Mouse (Mus musculus) lung, embryonic 16.5 days (tissue): Measurements from ENCODE around the gene Syt15. TPM values are rescaled to one million over a fixed set of nuclear protein-coding genes. Genes with fewer than 3 reads are reported as not detected.

Experiments
- ATAC-seq: fragments of 200-750 bp; cut with Nextera tagmentation; 2 replicates; pipeline ENCODE4 v1.8.0; 2017; ENCODE audit warnings: low read depth, mild to moderate bottlenecking, moderate library complexity
- H3K27ac ChIP-seq: fragments of 300-500 bp; sonication (generic); 2 replicates; pipeline ENCODE4 v1.5.1; 2014; ENCODE audit warnings: mild to moderate bottlenecking, control low read depth, low read length
- H3K27me3 ChIP-seq: fragments of 300-500 bp; sonication (generic); 2 replicates; pipeline ENCODE4 v1.6.1; 2014; ENCODE audit warnings: low read depth, low read length, mixed read lengths; ENCODE audit not compliant: control insufficient read depth, insufficient read depth
- H3K36me3 ChIP-seq: fragments of 300-500 bp; sonication (generic); 2 replicates; pipeline ENCODE4 v1.6.1; 2014; ENCODE audit warnings: low read length; ENCODE audit not compliant: control insufficient read depth, insufficient read depth
- H3K4me1 ChIP-seq: fragments of 300-500 bp; sonication (generic); replicated peaks from 2 replicates; pipeline ENCODE4 v1.6.1; 2014; ENCODE audit warnings: low read length, mixed read lengths; ENCODE audit not compliant: control insufficient read depth, insufficient read depth
- H3K4me2 ChIP-seq: fragments of 300-500 bp; sonication (generic); 2 replicates; pipeline ENCODE4 v1.6.1; 2014; ENCODE audit warnings: low read depth, low read length, control low read depth
- H3K4me3 ChIP-seq: fragments of 300-500 bp; sonication (generic); 2 replicates; pipeline ENCODE4 v1.5.1; 2014; ENCODE audit warnings: mild to moderate bottlenecking, low read length, control low read depth
- H3K9ac ChIP-seq: fragments of 300-500 bp; sonication (generic); 2 replicates; pipeline ENCODE4 v1.6.1; 2014; ENCODE audit warnings: low read length, control low read depth
- H3K9me3 ChIP-seq: fragments of 300-500 bp; sonication (generic); 2 replicates; pipeline ENCODE4 v1.6.1; 2016; ENCODE audit warnings: low read length; ENCODE audit not compliant: control insufficient read depth
- WGBS: fragments of 180-500 bp; shearing (Covaris S2); extraction: QIAGEN DNeasy Blood & Tissue Kit; methylation state at CpG from one replicate; pipeline ENCODE4 v1.1.7; 2014; 5-methylcytosine and 5-hydroxymethylcytosine counted together
- polyA plus RNA-seq: library from polyadenylated mRNA; unstranded; fragments of >200 nt; fragmentation: Nextera tagmentation; extraction: Ambion mirVana; gene quantifications from 2 replicates; pipeline ENCODE4 v1.2.1, GENCODE M21; 2015

Syt15 gene
- polyA plus RNA-seq, 1 experiment from 2014 or later, result 0.87 TPM

GRCm38 (mm10) chr14:34200738-34201230 lies 18.6 kb upstream of the Syt15 start:
- Histone ChIP-seq H3K9me3 (no peaks in the 10 kb centered on the region), H3K4me2 (peak overlapping the region; percentile 98), H3K27me3 (peaks cover 3% of the 10 kb centered on the region; the same call in 1 of the 2 replicates), H3K4me1 (no peaks in the 10 kb centered on the region; the same call in 1 of the 2 replicates), H3K36me3 (no peaks in the 10 kb centered on the region), H3K4me3 (peak overlapping the region; percentile 68), H3K27ac (no peak overlapping the region), H3K9ac (peak overlapping the region; percentile 62)
- 6% methylated on average over 19 of the region's 19 CpGs for WGBS
- peak; percentile 60 for ATAC-seq

GRCm38 (mm10) chr14:34201231-34202035 lies 18.0 kb upstream of the Syt15 start, which contains the start of gene Gprin2:
Gene Gprin2 (minus strand): TSS chr14:34201653.
- H3K4me2 ChIP-seq, result peak within 1 kb of the TSS; percentile 98
- H3K36me3 ChIP-seq, result no peaks in the 10 kb centered on the region
- no peaks in the 10 kb centered on the region for H3K9me3 ChIP-seq
- WGBS, result 4% methylated on average over 47 of the region's 52 CpGs
- ATAC-seq, result peak; percentile 65
- peak within 1 kb of the TSS; percentile 62 for H3K9ac ChIP-seq
- H3K27ac ChIP-seq, result no peak within 1 kb of the TSS
- peak within 1 kb of the TSS; percentile 68 for H3K4me3 ChIP-seq
- no peaks in the 10 kb centered on the region; the same call in 1 of the 2 replicates for H3K4me1 ChIP-seq
- H3K27me3 ChIP-seq, result peaks cover 3% of the 10 kb centered on the region; the same call in 1 of the 2 replicates

GRCm38 (mm10) chr14:34207996-34208395 lies 11.4 kb upstream of the Syt15 start:
- H3K4me2 ChIP-seq, result no peak overlapping the region
- no peak overlapping the region for H3K4me3 ChIP-seq
- no peaks in the 10 kb centered on the region; the same call in 1 of the 2 replicates for H3K9me3 ChIP-seq
- H3K4me1 ChIP-seq, result no peaks in the 10 kb centered on the region
- no peak for ATAC-seq
- 71% methylated on average over 6 of the region's 6 CpGs for WGBS
- H3K9ac ChIP-seq, result no peak overlapping the region
- no peaks in the 10 kb centered on the region for H3K36me3 ChIP-seq
- no peaks in the 10 kb centered on the region for H3K27me3 ChIP-seq
- no peak overlapping the region for H3K27ac ChIP-seq

- ATAC-seq, result no peak
- no peaks in the 10 kb centered on the region for H3K27me3 ChIP-seq
- no peaks in the 10 kb centered on the region for H3K36me3 ChIP-seq
- H3K4me1 ChIP-seq, result no peaks in the 10 kb centered on the region
- no peaks in the 10 kb centered on the region; the same call in 1 of the 2 replicates for H3K9me3 ChIP-seq
- no peak overlapping the region for H3K4me2 ChIP-seq
- 50% methylated on average over 2 of the region's 2 CpGs for WGBS
- H3K4me3 ChIP-seq, result no peak overlapping the region
- no peak overlapping the region for H3K9ac ChIP-seq
- no peak overlapping the region for H3K27ac ChIP-seq
These were observed 10.7 kb upstream of the Syt15 start for GRCm38 (mm10) chr14:34208651-34209050.

GRCm38 (mm10) chr14:34209080-34209479 lies 10.3 kb upstream of the Syt15 start:
- Histone ChIP-seq H3K27ac (no peak overlapping the region), H3K9ac (no peak overlapping the region), H3K36me3 (no peaks in the 10 kb centered on the region), H3K4me2 (no peak overlapping the region), H3K4me1 (no peaks in the 10 kb centered on the region), H3K9me3 (no peaks in the 10 kb centered on the region; the same call in 1 of the 2 replicates), H3K27me3 (no peaks in the 10 kb centered on the region), H3K4me3 (no peak overlapping the region)
- no peak for ATAC-seq
- 55% methylated on average over 4 of the region's 4 CpGs for WGBS

GRCm38 (mm10) chr14:34209942-34210341 lies 9.5 kb upstream of the Syt15 start:
- ATAC-seq, result no peak

GRCm38 (mm10) chr14:34215451-34216127 lies 3.8 kb upstream of the Syt15 start:
- Histone ChIP-seq H3K4me3 (no peak overlapping the region), H3K27me3 (peaks cover 17% of the 10 kb centered on the region), H3K27ac (peak overlapping the region; percentile 21), H3K9me3 (no peaks in the 10 kb centered on the region), H3K4me1 (peaks cover 10% of the 10 kb centered on the region; the same call in 1 of the 2 replicates), H3K9ac (no peak overlapping the region), H3K36me3 (no peaks in the 10 kb centered on the region), H3K4me2 (no peak overlapping the region)
- peak; percentile 91 for ATAC-seq
- 44% methylated on average over 6 of the region's 6 CpGs for WGBS

More at GRCm38 (mm10) chr14:34209942-34210341, 9.5 kb upstream of the Syt15 start:
- Histone ChIP-seq H3K36me3 (no peaks in the 10 kb centered on the region), H3K9ac (no peak overlapping the region), H3K4me2 (no peak overlapping the region), H3K27ac (no peak overlapping the region), H3K4me1 (no peaks in the 10 kb centered on the region), H3K4me3 (no peak overlapping the region), H3K27me3 (no peaks in the 10 kb centered on the region), H3K9me3 (no peaks in the 10 kb centered on the region; the same call in 1 of the 2 replicates)
- 88% methylated on average over 4 of the region's 4 CpGs for whole genome bisulfite sequencing

GRCm38 (mm10) chr14:34219786-34220198 lies 397 bp downstream of the Syt15 start:
- peaks cover 10% of the 10 kb centered on the region; the same call in 1 of the 2 replicates for H3K4me1 ChIP-seq
- peak overlapping the region; percentile 48 for H3K9ac ChIP-seq
- no peak overlapping the region for H3K27ac ChIP-seq
- H3K9me3 ChIP-seq, result no peaks in the 10 kb centered on the region
- H3K36me3 ChIP-seq, result no peaks in the 10 kb centered on the region
- H3K4me2 ChIP-seq, result peak overlapping the region; percentile 64
- no peak for ATAC-seq
- peak overlapping the region; percentile 41 for H3K4me3 ChIP-seq
- WGBS, result 2% methylated on average over 29 of the region's 29 CpGs
- H3K27me3 ChIP-seq, result peaks cover 19% of the 10 kb centered on the region

- no peak overlapping the region for H3K9ac ChIP-seq
- no peaks in the 10 kb centered on the region for H3K9me3 ChIP-seq
- peaks cover 10% of the 10 kb centered on the region; the same call in 1 of the 2 replicates for H3K4me1 ChIP-seq
- no peak for ATAC-seq
- no peaks in the 10 kb centered on the region for H3K36me3 ChIP-seq
- H3K4me2 ChIP-seq, result peak overlapping the region; percentile 64; the same call in 1 of the 2 replicates
- H3K27ac ChIP-seq, result no peak overlapping the region
- WGBS, result 69% methylated on average over 5 of the region's 5 CpGs
- H3K4me3 ChIP-seq, result no peak overlapping the region
- peaks cover 19% of the 10 kb centered on the region for H3K27me3 ChIP-seq
These were observed 1.0 kb downstream of the Syt15 start for GRCm38 (mm10) chr14:34220426-34220825.
